Mouse (Mus musculus) forebrain, embryonic 13.5 days (tissue): Measurements from ENCODE around the gene Olfr1012. TPM values are rescaled to one million over a fixed set of nuclear protein-coding genes. Genes with fewer than 3 reads are reported as not detected.

Source experiments
- polyA plus RNA-seq: library from polyadenylated mRNA; unstranded; fragments of >200 nt; fragmentation: Nextera tagmentation; extraction: Ambion mirVana; gene quantifications from 2 replicates; pipeline ENCODE4 v1.2.1, GENCODE M21; 2015

Gene Olfr1012
- polyA plus RNA-seq, 1 experiment from 2014 or later, result not detected

Other genes starting within 250 kb of the Olfr1012 start
- gene 4833423E24Rik, start 243.7 kb downstream of the Olfr1012 start, polyA plus RNA-seq, result not detected in 2 replicates
- not detected in 2 replicates for gene Olfr996, start 183.6 kb downstream of the Olfr1012 start, polyA plus RNA-seq
- not detected in 2 replicates for gene Olfr998, start 173.8 kb downstream of the Olfr1012 start, polyA plus RNA-seq
- gene Olfr1000, start 150.9 kb downstream of the Olfr1012 start, polyA plus RNA-seq, result not detected in 2 replicates
- not detected in 2 replicates for gene Olfr1002, start 112.1 kb downstream of the Olfr1012 start, polyA plus RNA-seq
- gene Olfr154, start 98.3 kb downstream of the Olfr1012 start, polyA plus RNA-seq, result not detected in 2 replicates
- not detected in 2 replicates for gene Olfr1006, start 84.0 kb downstream of the Olfr1012 start, polyA plus RNA-seq
- gene Olfr1008, start 73.3 kb downstream of the Olfr1012 start, polyA plus RNA-seq, result not detected in 2 replicates
- gene Olfr1009, start 47.3 kb downstream of the Olfr1012 start, polyA plus RNA-seq, result not detected in 2 replicates
- not detected in 2 replicates for gene Olfr1013, start 4.3 kb upstream of the Olfr1012 start, polyA plus RNA-seq
- gene Olfr1014, start 9.9 kb upstream of the Olfr1012 start, polyA plus RNA-seq, result not detected in 2 replicates
- gene Olfr1015, start 19.3 kb upstream of the Olfr1012 start, polyA plus RNA-seq, result not detected in 2 replicates
- gene Olfr1016, start 39.8 kb upstream of the Olfr1012 start, polyA plus RNA-seq, result not detected in 2 replicates
- not detected in 2 replicates for gene Olfr1018, start 55.7 kb upstream of the Olfr1012 start, polyA plus RNA-seq
- not detected in 2 replicates for gene Olfr1019, start 82.7 kb upstream of the Olfr1012 start, polyA plus RNA-seq
- gene Olfr1020, start 84.3 kb upstream of the Olfr1012 start, polyA plus RNA-seq, result not detected in 2 replicates
- not detected in 2 replicates for gene Olfr1022, start 105.8 kb upstream of the Olfr1012 start, polyA plus RNA-seq
- gene Olfr1023, start 122.9 kb upstream of the Olfr1012 start, polyA plus RNA-seq, result not detected in 2 replicates
- gene Olfr1024, start 142.3 kb upstream of the Olfr1012 start, polyA plus RNA-seq, result not detected in 2 replicates
- gene Olfr1025-ps1, start 152.4 kb upstream of the Olfr1012 start, polyA plus RNA-seq, result not detected in 2 replicates
- not detected in 2 replicates for gene Olfr1026, start 158.8 kb upstream of the Olfr1012 start, polyA plus RNA-seq
- gene Olfr1028, start 187.7 kb upstream of the Olfr1012 start, polyA plus RNA-seq, result not detected in 2 replicates
- gene Olfr1029, start 211.1 kb upstream of the Olfr1012 start, polyA plus RNA-seq, result not detected in 2 replicates
- gene Olfr1030, start 216.5 kb upstream of the Olfr1012 start, polyA plus RNA-seq, result not detected in 2 replicates
- gene Olfr1031, start 227.5 kb upstream of the Olfr1012 start, polyA plus RNA-seq, result not detected in 2 replicates
- not detected in 2 replicates for gene Olfr1032, start 242.8 kb upstream of the Olfr1012 start, polyA plus RNA-seq